Mouse (Mus musculus): Measurements from ENCODE around the gene Gsta4.
"Not testable (repeated sequence)": the region's sequence is repeated elsewhere in the genome, so short reads cannot be mapped to it uniquely, and the experiment has no call there.

The Gsta4 gene

DNA sequence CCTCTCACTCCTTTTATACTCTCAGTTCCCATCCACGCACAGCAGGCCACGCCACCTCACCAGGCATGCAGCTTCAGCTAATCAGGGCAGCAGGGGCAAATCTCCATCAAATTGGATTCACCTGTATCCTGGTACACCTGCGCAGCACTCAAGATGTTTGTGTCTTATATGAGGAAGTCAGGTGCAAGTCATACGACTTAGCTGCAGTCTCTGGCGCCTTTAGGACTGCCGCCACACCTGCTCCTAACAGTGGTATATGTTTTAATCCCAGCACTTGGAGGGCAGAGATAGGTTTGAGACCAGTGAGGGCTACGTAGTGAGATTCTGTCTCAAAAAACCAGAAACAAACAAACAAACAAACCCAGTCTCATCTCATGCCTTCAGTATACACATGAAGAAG is at the start of gene Gsta4:
Gene Gsta4, plus strand, starts transcription at position 301 of the 400 bp plus-strand sequence.
- DNase-seq (ENCODE audit: low spot score in 2 of 2): not testable (repeated sequence)

GRCm38 (mm10) chr9:78135658-78136057 is 46.9 kb upstream of the Gsta4 start:
- DNase-seq (ENCODE audit: low spot score in 2 of 2): no peak

DNA sequence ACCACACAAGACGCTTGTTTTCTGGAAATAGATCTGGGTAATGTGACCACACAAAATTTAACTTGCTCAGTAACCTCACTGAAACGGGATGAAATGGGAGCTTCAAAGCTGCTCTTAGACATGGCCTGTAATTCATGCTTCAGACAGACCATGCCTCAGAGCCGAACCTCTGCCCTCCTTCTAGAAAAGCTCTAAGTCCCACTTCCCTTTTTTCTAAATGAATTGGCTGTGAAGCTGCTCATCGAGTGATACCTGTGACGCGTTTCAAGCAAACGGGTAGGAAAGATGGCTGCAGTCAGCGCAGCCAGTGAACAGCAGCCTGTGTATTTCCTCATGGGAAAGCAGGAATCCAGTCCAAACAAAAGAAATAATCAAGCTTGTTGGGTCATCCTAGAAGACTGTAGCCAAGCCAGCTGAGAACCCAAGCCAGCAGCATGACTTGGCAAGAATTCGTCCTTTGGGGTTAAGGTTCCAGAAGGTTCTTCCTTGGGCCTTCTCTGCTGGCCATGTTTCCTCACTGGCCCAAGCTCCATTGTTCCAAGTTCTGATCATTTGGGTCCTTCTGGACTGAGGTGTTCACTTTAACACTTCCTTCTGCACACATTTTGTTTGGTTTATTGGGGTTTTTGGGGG is 44.4 kb upstream of the Gsta4 start:
- no peak for DNase-seq (ENCODE audit: low spot score in 2 of 2)

DNA sequence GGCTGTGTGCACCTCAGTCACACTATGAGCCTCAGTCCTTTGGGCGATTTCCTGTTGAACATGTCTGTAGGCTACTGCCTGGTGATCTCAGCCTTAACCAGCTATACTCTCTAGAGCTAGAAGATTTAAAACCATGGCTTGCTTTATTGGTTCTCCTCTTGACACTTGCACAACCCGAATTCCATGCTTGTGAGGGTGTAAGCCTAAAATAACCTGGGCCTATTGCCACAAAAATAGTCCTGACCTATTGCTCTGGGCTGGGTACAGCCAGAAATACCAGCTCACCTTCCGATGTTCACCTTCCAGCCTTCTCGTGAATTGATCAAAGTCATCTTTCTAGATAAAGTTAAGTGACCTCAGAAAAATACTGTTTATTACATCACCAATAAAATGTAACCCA is 43.1 kb upstream of the Gsta4 start:
- DNase-seq (ENCODE audit: low spot score in 2 of 2): no peak

GRCm38 (mm10) chr9:78146099-78146498 is 36.5 kb upstream of the Gsta4 start:
- no peak for DNase-seq (ENCODE audit: low spot score in 2 of 2)

DNA sequence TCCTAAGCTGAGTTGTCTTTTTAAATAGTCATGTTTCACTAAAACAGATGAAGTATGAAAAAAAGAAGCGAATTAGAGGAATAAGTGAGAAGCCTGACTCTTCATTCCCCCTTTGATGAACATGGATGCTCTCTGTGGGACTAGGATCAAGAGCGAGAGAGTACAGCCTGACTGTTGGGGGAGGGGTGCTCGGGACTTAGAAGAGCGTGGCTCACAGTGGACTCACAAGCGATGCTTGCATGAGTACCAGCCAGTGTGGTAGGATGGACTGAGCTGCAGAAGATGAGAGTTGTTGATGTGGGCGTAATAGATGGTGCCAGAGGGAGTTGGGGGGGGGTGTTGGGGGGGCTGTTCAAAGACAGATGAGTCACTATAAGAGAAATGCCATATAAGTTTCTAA is 35.9 kb upstream of the Gsta4 start:
- no peak for DNase-seq (ENCODE audit: low spot score in 2 of 2)

- DNase-seq (ENCODE audit: low spot score in 2 of 2): no peak
Observed at GRCm38 (mm10) chr9:78148149-78148548, 34.4 kb upstream of the Gsta4 start.

DNA sequence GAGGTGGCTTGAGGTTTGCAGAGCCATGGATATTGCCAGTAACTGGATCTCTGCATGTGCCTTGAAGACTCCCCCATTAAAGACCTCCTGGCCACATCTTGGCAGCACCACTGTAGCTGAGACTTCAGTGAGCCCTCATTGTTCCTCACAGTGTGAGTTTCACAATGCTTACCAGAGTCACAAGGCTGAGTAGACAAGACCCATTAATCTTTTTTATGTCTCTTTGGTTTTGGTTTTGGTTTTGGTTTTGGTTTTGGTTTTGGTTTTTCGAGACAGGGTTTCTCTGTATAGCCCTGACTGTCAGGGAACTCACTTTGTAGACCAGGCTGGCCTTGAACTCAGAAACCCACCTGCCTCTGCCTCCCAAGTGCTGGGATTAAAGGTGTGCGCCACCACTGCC is 32.8 kb upstream of the Gsta4 start:
- DNase-seq (ENCODE audit: low spot score in 2 of 2): not testable (repeated sequence)

GRCm38 (mm10) chr9:78154211-78154977 is 28.2 kb upstream of the Gsta4 start:
- no peak for DNase-seq (ENCODE audit: low spot score in 2 of 2)

- DNase-seq (ENCODE audit: low spot score in 2 of 2): no peak
Observed at GRCm38 (mm10) chr9:78157221-78157620, 25.4 kb upstream of the Gsta4 start.

GRCm38 (mm10) chr9:78163291-78163690 is 19.3 kb upstream of the Gsta4 start:
- DNase-seq (ENCODE audit: low spot score in 2 of 2): no peak

DNA sequence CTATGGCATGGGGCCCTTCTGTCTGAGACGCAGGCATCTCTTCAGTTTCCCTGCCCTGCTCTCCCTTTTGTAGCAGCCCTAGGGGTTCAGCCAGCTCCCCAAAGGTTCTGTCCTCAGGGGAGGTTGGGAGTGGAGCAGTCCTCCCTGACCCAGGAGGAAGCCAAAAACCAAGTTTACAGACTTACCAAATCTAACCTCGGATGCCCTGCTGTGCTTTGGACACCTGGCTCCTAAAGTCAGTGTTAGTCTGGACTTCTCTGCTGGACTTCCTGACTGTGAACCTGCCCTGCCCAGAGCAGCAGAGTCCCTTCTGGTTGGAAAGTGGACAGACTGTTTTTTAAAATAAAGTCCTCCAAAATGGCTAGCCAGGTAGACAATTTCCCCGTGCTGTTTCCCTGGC is 17.8 kb upstream of the Gsta4 start:
- no peak for DNase-seq (ENCODE audit: low spot score in 2 of 2)

- DNase-seq (ENCODE audit: low spot score in 2 of 2): no peak
Observed at GRCm38 (mm10) chr9:78165454-78165853, 17.1 kb upstream of the Gsta4 start.

DNA sequence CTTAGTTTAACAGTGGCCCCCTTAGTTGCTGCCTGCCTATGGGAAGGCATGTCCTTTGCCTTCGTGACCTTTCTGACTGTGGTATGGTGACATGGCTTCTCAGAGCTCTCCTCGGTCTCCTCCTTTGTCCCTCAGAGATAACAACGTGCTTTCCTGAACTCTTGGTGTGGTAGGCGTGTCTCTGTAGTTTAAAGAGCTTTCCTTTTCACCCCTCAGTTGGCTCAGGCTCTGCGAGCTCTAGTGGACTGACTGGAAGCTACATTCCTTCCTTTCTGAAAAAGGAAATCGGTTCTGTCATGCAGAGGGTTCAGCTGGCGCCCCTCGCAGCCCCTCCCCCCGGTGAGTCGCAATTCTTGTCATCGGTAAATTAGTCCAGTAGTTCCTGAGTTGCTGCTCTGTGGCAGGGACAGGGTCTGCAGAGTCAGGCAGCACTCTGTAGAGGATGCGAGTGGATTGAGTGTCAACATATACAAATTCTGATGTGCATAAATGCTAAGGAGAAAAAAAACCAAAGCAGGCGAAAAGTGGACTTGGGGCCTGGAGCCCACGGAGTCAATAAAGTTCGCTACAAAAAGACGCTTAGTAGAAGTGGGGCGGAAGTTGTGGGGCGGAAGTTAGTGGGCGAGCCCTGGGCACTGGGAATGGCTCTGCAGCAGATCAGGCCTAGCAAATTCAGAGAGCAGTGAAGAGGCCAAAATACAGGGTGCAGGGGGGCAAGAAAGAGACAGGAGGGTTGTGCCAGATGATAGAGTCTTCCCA is 15.7 kb upstream of the Gsta4 start:
- no peak for DNase-seq (ENCODE audit: low spot score in 2 of 2)

GRCm38 (mm10) chr9:78167453-78167969 is 15.1 kb upstream of the Gsta4 start:
- no peak for DNase-seq (ENCODE audit: low spot score in 2 of 2)

- DNase-seq (ENCODE audit: low spot score in 2 of 2): no peak
Observed at GRCm38 (mm10) chr9:78168864-78169263, 13.7 kb upstream of the Gsta4 start.

GRCm38 (mm10) chr9:78174016-78174415 is 8.6 kb upstream of the Gsta4 start:
- DNase-seq (ENCODE audit: low spot score in 2 of 2): no peak

DNA sequence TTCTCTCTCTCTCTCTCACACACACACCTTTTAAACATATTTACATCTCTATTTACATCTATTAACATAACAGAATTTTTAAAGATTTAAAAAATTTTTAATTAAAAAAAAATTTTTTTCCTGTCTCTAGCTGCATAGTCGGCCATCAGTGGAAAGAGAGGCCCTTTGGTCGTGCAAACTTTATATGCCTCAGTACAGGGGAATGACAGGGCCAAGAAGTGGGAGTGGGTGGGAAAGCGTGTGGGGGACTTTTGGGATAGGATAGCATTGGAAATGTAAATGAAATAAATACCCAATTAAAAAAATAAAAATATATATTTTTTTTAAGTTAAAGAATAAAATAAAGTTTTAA is 7.7 kb upstream of the Gsta4 start:
- DNase-seq (ENCODE audit: low spot score in 2 of 2): not testable (repeated sequence)

GRCm38 (mm10) chr9:78175277-78176200 is 7.0 kb upstream of the Gsta4 start:
- peak; percentile 91 to 95 for DNase-seq (ENCODE audit: low spot score in 2 of 2)

DNA sequence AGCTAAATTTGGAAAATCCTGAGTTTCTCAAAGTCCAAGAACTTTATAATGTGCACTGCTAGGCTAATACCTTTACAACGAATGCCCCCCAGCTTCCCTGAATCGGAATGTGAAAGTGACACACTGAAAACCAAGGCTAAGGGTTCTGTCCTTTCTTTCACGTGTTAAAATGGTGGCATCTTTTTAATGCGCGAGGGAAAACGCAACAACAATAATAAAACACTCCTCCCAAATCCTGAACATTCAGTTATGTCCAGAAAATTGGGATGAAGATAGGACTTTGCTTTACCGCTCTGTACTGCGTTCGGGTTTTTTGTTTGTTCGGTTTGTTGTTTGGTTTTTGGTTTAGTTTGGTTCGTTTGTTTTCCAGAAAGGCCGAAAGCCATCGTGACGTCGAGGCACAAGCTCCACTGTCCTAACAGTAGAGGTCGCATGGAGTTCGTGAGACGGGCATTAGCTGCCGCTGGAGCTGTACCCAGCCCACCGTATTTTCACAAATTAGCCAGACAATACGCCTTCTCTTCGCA is 6.3 kb upstream of the Gsta4 start:
- peak in 1 of 2 experiments; percentile 38 for DNase-seq (ENCODE audit: low spot score in 2 of 2)

GRCm38 (mm10) chr9:78176831-78177230 is 5.7 kb upstream of the Gsta4 start:
- no peak for DNase-seq (ENCODE audit: low spot score in 2 of 2)

All from spleen, postnatal 14 days (tissue).